Mouse (Mus musculus) adrenal gland, postnatal 36 days (tissue): Measurements from ENCODE around the gene Slain1. TPM values are rescaled to one million over a fixed set of nuclear protein-coding genes. Genes with fewer than 3 reads are reported as not detected.

Experiments
- DNase-seq, 2 experiments: peaks; one replicate each; pipeline ENCODE4 v3.0.0; 2021; ENCODE audit warnings: mixed read lengths in 1 of 2
- total RNA-seq, 2 experiments: library from RNA; stranded (reverse); gene quantifications; 2 replicates each; pipeline ENCODE4 v1.2.3; 2021

The Slain1 gene
- total RNA-seq, 2 experiments from 2014 or later: 2.0 to 2.3 TPM

GRCm38 (mm10) chr14:103666347-103666954 lies 16.4 kb downstream of the Slain1 start:
- no peak for DNase-seq

GRCm38 (mm10) chr14:103667036-103667435 lies 17.0 kb downstream of the Slain1 start:
- no peak for DNase-seq

- no peak for DNase-seq
Observed at GRCm38 (mm10) chr14:103679395-103680217, 29.6 kb downstream of the Slain1 start.

- no peak for DNase-seq
Observed at GRCm38 (mm10) chr14:103680285-103680819, 30.3 kb downstream of the Slain1 start.

DNA sequence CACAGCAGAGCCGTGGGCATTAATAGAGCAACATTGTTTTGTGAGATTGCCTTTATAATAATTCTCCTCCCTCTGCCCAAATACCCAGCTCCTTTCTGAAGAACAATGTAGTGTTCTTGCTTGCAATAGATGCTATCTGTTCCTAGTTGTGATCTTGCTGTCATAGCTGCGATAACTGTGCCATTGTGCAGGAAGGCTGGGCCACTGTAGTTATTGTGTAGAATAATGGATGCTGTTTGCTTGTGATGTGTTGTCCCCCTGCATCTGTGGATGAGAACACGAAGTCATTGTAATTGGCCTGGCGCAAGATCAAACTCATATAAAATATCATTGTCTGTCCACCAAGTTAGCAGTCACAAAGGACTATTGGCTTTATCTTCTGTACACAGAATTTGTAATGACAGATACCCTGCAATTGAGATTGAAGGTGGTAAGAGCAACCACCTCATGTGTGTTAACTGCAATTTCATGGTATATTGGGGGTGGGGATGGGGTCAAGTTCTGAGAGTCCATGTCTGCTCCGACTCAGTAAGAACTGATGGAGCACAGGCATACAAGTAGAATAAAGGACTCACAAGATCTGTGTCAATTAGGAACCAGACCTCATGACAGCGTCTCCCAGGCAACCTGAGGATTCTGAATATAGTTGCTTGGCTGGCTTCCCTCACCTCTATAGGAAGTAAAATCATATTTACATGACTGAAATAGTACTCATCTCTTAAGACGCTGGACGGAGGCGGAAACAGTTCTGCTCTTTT lies 32.8 kb downstream of the Slain1 start:
- no peak for DNase-seq

- DNase-seq: no peak
Observed at GRCm38 (mm10) chr14:103686994-103687393, 37.0 kb downstream of the Slain1 start.

DNA sequence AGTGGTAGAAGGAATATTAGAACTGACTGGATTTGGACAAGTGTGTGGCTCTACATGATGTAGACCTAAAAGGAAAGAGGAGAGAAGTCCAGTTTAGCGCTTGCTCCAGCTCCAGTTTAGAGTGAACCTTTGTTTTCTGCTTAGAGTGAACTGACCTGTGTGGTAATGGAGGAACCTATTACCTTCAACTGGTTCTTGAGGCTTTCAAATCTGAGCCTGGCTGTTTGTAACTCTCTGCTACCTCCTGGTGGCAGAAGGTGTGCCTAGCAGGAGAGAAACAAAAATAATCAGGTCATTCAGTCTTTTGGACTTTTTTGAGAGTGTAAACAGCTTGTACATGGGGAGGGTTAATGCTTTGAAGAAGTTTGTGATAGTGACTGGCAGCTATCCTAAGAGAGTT lies 44.3 kb downstream of the Slain1 start:
- peak; percentile 34 to 59 for DNase-seq

GRCm38 (mm10) chr14:103695620-103696019 lies 45.6 kb downstream of the Slain1 start:
- DNase-seq: no peak

DNA sequence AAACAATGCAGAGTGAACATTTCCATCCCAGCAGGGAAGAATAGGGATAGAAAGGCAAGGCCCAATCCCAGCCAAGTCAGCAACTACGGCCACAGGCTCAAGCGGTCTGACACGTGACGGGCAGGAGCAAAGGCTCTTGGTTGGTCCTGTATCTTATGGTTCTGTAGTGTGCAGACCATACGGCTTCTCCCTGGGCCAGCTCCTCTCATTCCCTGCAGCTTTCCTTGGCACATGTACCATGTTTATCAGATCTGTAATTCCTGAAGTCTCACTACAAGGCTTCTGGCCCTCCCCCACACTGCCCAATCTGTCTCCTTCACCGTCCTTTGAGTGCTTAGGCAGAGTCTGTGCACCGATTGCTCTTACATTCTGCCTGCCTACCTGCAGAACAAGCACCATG lies 47.1 kb downstream of the Slain1 start:
- no peak for DNase-seq

- no peak for DNase-seq
Observed at GRCm38 (mm10) chr14:103699308-103699707, 49.3 kb downstream of the Slain1 start.

DNA sequence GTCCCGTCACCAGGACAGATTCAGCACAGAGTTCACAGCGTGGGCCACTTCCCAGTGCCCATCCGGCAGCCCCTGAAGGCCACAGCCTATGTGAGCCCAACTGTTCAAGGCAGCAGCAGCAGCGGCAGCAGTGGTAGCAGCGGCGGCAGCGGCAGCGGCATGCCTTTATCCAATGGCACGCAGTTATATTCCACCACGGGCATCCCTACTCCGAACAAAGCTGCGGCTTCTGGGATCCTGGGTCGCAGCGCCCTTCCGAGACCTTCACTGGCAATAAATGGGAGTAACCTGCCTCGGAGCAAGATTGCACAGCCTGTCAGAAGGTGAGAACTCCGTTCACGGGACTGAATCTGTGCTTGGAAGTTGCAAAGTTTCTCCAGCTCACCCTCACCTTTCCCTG lies 52.5 kb downstream of the Slain1 start:
- no peak for DNase-seq

GRCm38 (mm10) chr14:103704771-103705170 lies 54.7 kb downstream of the Slain1 start:
- no peak for DNase-seq

DNA sequence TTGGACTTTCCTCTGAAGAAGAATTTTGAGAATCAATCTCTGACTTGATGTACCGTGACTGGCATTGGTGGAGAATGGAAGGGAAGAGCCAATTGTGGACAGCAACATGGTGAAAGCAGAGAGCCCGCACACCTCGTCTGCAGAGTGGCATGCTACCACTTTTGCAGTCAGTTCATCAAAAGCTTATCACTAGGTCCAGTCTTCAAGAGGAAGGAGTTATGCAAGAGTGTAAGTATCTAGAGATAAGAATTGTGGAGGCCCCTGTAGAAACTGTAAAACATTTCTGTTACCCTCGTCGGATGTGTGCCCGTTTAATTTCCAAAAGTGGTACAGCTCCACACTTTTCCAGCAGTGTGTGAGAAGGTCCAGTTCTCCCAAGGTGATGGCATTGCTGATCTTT lies 56.3 kb downstream of the Slain1 start:
- no peak for DNase-seq

GRCm38 (mm10) chr14:103708601-103709000 lies 58.6 kb downstream of the Slain1 start:
- no peak for DNase-seq

DNA sequence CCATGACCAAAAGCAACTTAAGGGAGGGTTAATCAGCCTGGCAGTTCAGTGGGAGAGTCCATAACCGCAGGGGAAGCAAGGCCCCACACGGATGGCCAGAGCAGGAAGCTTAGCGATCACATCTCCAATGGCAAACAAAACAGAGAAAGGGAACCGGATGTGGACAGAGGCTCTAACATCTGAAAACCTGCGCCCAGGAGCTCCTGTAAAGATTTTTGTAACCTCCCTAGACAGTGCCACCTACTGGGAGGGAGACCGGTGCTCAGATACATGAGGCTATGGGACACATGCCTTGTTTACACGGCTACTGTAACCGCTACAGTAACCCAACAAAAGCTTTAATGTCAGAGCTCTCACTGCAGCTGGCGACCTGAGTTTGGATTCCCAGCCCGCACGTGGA lies 59.2 kb downstream of the Slain1 start:
- DNase-seq: no peak

GRCm38 (mm10) chr14:103712986-103713385 lies 63.0 kb downstream of the Slain1 start:
- DNase-seq: no peak

- peak in 1 of 2 experiments; percentile 16 for DNase-seq
Observed at GRCm38 (mm10) chr14:103717516-103717915, 67.5 kb downstream of the Slain1 start.

- no peak for DNase-seq
Observed at GRCm38 (mm10) chr14:103717979-103718378, 68.0 kb downstream of the Slain1 start.

DNA sequence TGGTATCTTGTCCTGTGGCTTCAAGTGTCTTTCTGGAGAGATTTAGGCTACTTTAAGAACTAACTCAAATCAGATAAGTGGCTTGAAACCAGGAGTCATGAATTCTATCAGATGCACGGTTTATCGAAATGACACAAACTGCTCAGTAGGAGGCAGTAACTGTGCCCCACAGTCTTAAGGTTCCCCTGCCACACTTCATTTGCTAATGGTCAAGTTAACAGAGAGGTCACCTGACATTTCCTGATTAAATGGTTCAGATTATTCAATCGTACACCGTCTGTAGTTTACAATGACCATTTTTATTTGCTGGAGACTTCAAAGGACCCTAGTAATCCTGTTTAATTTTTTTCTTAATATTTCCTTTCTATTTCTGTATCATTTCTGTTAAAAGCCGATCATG lies 68.4 kb downstream of the Slain1 start:
- no peak for DNase-seq

DNA sequence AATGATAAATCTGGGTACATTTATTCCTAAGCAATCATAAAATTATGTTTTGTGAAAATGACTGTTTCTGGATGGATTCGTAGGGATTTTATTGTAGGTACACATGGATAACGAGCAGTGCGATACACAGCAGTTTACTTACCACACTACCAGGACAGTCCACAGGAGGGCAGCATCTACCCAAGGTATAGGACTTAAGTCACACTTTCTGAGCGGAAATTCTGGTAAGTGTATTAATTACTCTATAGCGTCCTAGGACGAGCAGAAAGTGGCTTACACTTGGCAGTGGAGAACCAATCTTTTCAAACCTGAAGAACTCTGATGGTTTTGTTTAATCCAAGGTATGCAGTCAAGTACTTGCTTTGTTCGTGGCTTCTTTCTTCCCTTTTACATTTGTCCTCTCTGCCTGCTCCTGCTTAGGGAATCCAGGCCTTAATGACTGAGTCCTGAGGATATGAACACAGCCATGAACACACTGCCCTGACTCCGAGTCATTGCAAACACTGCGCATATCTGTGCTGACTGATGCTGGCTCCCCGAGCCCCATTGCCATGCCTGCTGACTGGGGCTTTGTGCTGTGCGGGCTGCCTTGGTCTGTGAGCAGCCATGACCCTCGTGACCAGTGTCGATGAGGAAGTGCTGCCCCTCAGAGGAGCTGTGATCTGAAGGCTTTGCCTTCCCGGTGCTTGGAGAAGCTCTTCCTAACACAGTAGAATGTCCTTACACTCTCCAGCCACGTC lies 69.0 kb downstream of the Slain1 start:
- DNase-seq: peak; percentile 81 to 89

GRCm38 (mm10) chr14:103720163-103720562 lies 70.1 kb downstream of the Slain1 start:
- DNase-seq: no peak
